Comparison of ENCODE assay signal across 8 mouse cellular contexts in the genomic region with DNA sequence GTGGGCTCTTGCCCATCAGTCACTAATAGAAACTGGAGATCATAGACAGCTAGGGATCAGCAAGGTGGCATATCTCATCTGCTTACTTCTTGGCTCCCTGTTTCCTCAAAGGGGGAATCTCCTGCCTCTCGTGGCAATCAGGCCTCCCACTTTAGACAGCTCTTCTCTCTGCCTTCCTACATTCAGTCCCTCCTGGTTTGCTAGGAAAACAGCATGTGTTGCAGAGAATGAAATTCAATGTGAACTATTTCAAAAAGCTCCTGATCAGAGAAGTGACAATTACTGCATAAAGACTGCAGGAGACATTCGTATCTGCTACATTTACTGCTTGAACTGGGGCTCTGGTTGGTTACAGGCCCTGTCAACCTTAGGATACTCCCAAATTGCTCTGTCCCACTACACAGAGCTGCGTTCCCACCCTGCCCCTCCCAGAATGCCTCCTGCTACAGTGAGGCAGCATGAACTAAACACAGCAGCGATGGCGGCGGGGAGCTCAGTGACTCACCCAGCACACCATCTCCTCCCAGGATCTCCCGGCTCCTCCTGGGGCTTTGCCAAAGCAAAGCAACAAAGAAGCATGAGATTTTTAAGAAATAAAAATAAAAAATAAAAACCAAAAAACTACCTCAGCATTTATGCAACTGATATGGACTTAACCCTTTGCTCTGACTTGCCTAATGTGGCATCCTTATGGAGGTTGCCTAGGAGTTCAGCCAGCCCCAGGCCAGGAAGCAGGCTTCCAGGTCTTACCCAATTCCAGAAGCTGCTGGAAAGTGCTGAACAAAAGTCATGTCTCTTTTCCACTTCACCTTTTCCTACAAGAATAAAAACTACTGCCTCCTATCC. TPM values are rescaled to one million over a fixed set of nuclear protein-coding genes. Genes with fewer than 3 reads are reported as not detected.
DNase-seq lines count a peak whose midpoint lies in the region; ATAC-seq and TF ChIP-seq lines count a peak whose summit lies in the region.
"Had no signal": no experiment of that assay in that cellular context is flagged by ENCODE, and none has a peak within 500 bp of the region (broad histone marks: within the 10 kb centered on the region; RNA-seq: fewer than 3 reads in every experiment).

No protein-coding gene starts in this region.

- H3K4me1 ChIP-seq in kidney, postnatal 0 days (replicated peaks; ENCODE audit: insufficient read depth, low read length): peaks cover 31% of the 10 kb centered on the region; the same call in 1 of the 2 replicates

- peaks cover 35% of the 10 kb centered on the region for H3K79me3 ChIP-seq in C2C12 (ENCODE audit: low read depth)

- H3K9me3 ChIP-seq in kidney, postnatal 0 days (replicated peaks; ENCODE audit: low read length): no peaks in the 10 kb centered on the region

- no peaks in the 10 kb centered on the region for H3K36me3 ChIP-seq in kidney, postnatal 0 days (ENCODE audit: insufficient read depth, low read length)
- peaks cover 4% of the 10 kb centered on the region for H3K36me3 ChIP-seq in C2C12 (ENCODE audit: control insufficient read depth, insufficient read depth)

- H3K9ac ChIP-seq in kidney, postnatal 0 days (ENCODE audit: low read depth, low read length): no peak overlapping the region

- peak overlapping the region; percentile 71 for H3K27ac ChIP-seq in kidney, postnatal 0 days
- H3K27ac ChIP-seq: macrophage had no signal

- H3K4me3 ChIP-seq in kidney, postnatal 0 days (replicated peaks; ENCODE audit: low read depth, low read length): no peak overlapping the region
- no peak overlapping the region for H3K4me3 ChIP-seq in C2C12 (ENCODE audit: insufficient read depth, poor library complexity, severe bottlenecking)

- H3K27me3 ChIP-seq in kidney, postnatal 0 days (ENCODE audit: insufficient read depth, low read length): no peaks in the 10 kb centered on the region
- H3K27me3 ChIP-seq in C2C12 (ENCODE audit: control insufficient read depth, insufficient read depth, insufficient read length): no peaks in the 10 kb centered on the region

- H3K4me2 ChIP-seq in kidney, postnatal 0 days (ENCODE audit: low read length): no peak overlapping the region

- peak overlapping the region; percentile 18 for H3ac ChIP-seq in C2C12 (ENCODE audit: control insufficient read depth, insufficient read length, low read depth)

- peaks cover 89% of the 10 kb centered on the region for H3K79me2 ChIP-seq in C2C12 (ENCODE audit: control insufficient read depth, insufficient read depth)

- no peak for DNase-seq in kidney, postnatal 0 days (ENCODE audit: low spot score)
- DNase-seq in kidney, adult 9 months: no peak
- peak; percentile 66 for DNase-seq in Muller cell, postnatal 12 days (ENCODE audit: inconsistent ontology term)
- peak; percentile 54 for DNase-seq in kidney, postnatal 10 days
- no peak for DNase-seq in cerebellum, adult 11 months

- TF ChIP-seq CTCF in kidney, postnatal 0 days (IDR thresholded peaks at IDR 0.05; ENCODE audit: low read depth): no peak
- no peak for TF ChIP-seq CTCF in C2C12 (IDR thresholded peaks at IDR 0.05; ENCODE audit: control insufficient read depth, insufficient read depth, insufficient read length)

- 53% methylated on average over 7 of the region's 7 CpGs for WGBS in kidney, postnatal 0 days

- ATAC-seq in kidney, postnatal 0 days (replicated peaks; ENCODE audit: low FRiP score, low read depth): no peak
- ATAC-seq in erythroid progenitor cell, adult 5-6 weeks (replicated peaks; ENCODE audit: low FRiP score, poor library complexity, severe bottlenecking): no peak

TF ChIP-seq in C2C12, 6 proteins besides CTCF, POLR2A, EP300 and RAD21:
- TF ChIP-seq CEBPB (IDR thresholded peaks at IDR 0.05; ENCODE audit: low read depth) (no peak), FOSL1 (IDR thresholded peaks at IDR 0.05; ENCODE audit: insufficient read depth, low read length, poor library complexity, severe bottlenecking) (peak; percentile 7), MYOG (IDR thresholded peaks at IDR 0.05; ENCODE audit: control insufficient read depth, extremely low read depth, insufficient read length) (no peak), MYOD1 (IDR thresholded peaks at IDR 0.05; ENCODE audit: control insufficient read depth, insufficient read length, low read depth) (no peak), USF1 (IDR thresholded peaks at IDR 0.05; ENCODE audit: low read depth) (no peak), MAX (IDR thresholded peaks at IDR 0.05) (no peak)
TF ChIP-seq in C2C12: peak in this region for 1.

RNA-seq across cellular contexts. Expression of gene Rcor2, which starts 34.7 kb away (rescaled TPM):
- 4.9 and 6.3 TPM in 2 replicates for polyA plus RNA-seq in kidney, postnatal 0 days (2015; fragmentation: Nextera tagmentation; extraction: Ambion mirVana)
- polyA plus RNA-seq in C2C12 (2012; fragmentation: generic; extraction: Trizol): 21.0 TPM
- 2.2 TPM in 1 of 2 replicates, not detected in the other for total RNA-seq in erythroid progenitor cell, adult 5-6 weeks (2015; ENCODE audit: low replicate concordance)
- 0.53 TPM in 1 of 2 replicates, not detected in the other for total RNA-seq in erythroid progenitor cell, adult 5-6 weeks (2017; ENCODE audit: low replicate concordance)

RNA-seq across cellular contexts. Expression of gene Mark2, which starts 39.8 kb away (rescaled TPM):
- polyA plus RNA-seq in kidney, postnatal 0 days (2015; fragmentation: Nextera tagmentation; extraction: Ambion mirVana): 32.9 and 35.5 TPM in 2 replicates
- polyA plus RNA-seq in C2C12 (2012; fragmentation: generic; extraction: Trizol): 27.2 TPM
- 48.7 and 54.1 TPM in 2 replicates for total RNA-seq in erythroid progenitor cell, adult 5-6 weeks (2015; ENCODE audit: low replicate concordance)
- 38.4 and 51.5 TPM in 2 replicates for total RNA-seq in erythroid progenitor cell, adult 5-6 weeks (2017; ENCODE audit: low replicate concordance)

Comparison
In these comparisons a context has a peak if more than half of its experiments do, and no peak if none do; other contexts are left out.
1. DNase-seq: peak in Muller cell, postnatal 12 days (single experiment) and kidney, postnatal 10 days (single experiment); none in kidney, postnatal 0 days (single experiment), kidney, adult 9 months (single experiment) and cerebellum, adult 11 months (single experiment).